Mouse (Mus musculus) kidney, postnatal 36 days (tissue): Measurements from ENCODE around the gene Ap3b1.

Experiments
- DNase-seq, 2 experiments: peaks; one replicate each; pipeline ENCODE4 v3.0.0; 2021 to 2022; ENCODE audit warnings: mixed read lengths in 2 of 2

Gene Ap3b1

GRCm38 (mm10) chr13:94542061-94542460, 183.3 kb downstream of the Ap3b1 start:
- DNase-seq, result no peak

- DNase-seq, result no peak
These were observed 185.5 kb downstream of the Ap3b1 start for GRCm38 (mm10) chr13:94544211-94544610.

- DNase-seq, result no peak
These were observed 187.0 kb downstream of the Ap3b1 start for GRCm38 (mm10) chr13:94545739-94546138.

GRCm38 (mm10) chr13:94546246-94546645, 187.5 kb downstream of the Ap3b1 start:
- no peak for DNase-seq

GRCm38 (mm10) chr13:94549580-94549979, 190.8 kb downstream of the Ap3b1 start:
- DNase-seq, result no peak

- DNase-seq, result no peak
These were observed 191.3 kb downstream of the Ap3b1 start for GRCm38 (mm10) chr13:94550037-94550436.

GRCm38 (mm10) chr13:94560011-94560410, 201.3 kb downstream of the Ap3b1 start:
- peak; percentile 77 to 90 for DNase-seq

- DNase-seq, result no peak
These were observed 202.1 kb downstream of the Ap3b1 start for GRCm38 (mm10) chr13:94560878-94561277.

- DNase-seq, result no peak
These were observed 204.0 kb downstream of the Ap3b1 start for GRCm38 (mm10) chr13:94562652-94563339.

- no peak for DNase-seq
These were observed 205.1 kb downstream of the Ap3b1 start for GRCm38 (mm10) chr13:94563836-94564235.

- DNase-seq, result no peak
These were observed 205.7 kb downstream of the Ap3b1 start for GRCm38 (mm10) chr13:94564351-94564994.

- no peak for DNase-seq
These were observed 206.4 kb downstream of the Ap3b1 start for GRCm38 (mm10) chr13:94565176-94565575.

GRCm38 (mm10) chr13:94565616-94566015, 206.9 kb downstream of the Ap3b1 start:
- DNase-seq, result no peak

- no peak for DNase-seq
These were observed 209.0 kb downstream of the Ap3b1 start for GRCm38 (mm10) chr13:94567739-94568138.

GRCm38 (mm10) chr13:94571001-94571400, 212.2 kb downstream of the Ap3b1 start:
- no peak for DNase-seq

GRCm38 (mm10) chr13:94573356-94573755, 214.6 kb downstream of the Ap3b1 start:
- no peak for DNase-seq

GRCm38 (mm10) chr13:94573833-94574232, 215.1 kb downstream of the Ap3b1 start:
- DNase-seq, result no peak

GRCm38 (mm10) chr13:94575607-94576398, 217.0 kb downstream of the Ap3b1 start:
- no peak for DNase-seq

- DNase-seq, result no peak
These were observed 217.8 kb downstream of the Ap3b1 start for GRCm38 (mm10) chr13:94576399-94577176.

GRCm38 (mm10) chr13:94577177-94577540, 218.4 kb downstream of the Ap3b1 start:
- DNase-seq, result no peak

GRCm38 (mm10) chr13:94595289-94595688, 236.5 kb downstream of the Ap3b1 start:
- DNase-seq, result no peak

GRCm38 (mm10) chr13:94595701-94596361, 237.1 kb downstream of the Ap3b1 start:
- no peak for DNase-seq
